Mouse (Mus musculus): Measurements from ENCODE around the gene Olfr709-ps1. TPM values are rescaled to one million over a fixed set of nuclear protein-coding genes. Genes with fewer than 3 reads are reported as not detected.
"Not testable (repeated sequence)": the region's sequence is repeated elsewhere in the genome, so short reads cannot be mapped to it uniquely, and the experiment has no call there.

The Olfr709-ps1 gene
- not detected in 2 replicates for polyA plus RNA-seq (2015; fragmentation: Nextera tagmentation; extraction: Ambion mirVana)

DNA sequence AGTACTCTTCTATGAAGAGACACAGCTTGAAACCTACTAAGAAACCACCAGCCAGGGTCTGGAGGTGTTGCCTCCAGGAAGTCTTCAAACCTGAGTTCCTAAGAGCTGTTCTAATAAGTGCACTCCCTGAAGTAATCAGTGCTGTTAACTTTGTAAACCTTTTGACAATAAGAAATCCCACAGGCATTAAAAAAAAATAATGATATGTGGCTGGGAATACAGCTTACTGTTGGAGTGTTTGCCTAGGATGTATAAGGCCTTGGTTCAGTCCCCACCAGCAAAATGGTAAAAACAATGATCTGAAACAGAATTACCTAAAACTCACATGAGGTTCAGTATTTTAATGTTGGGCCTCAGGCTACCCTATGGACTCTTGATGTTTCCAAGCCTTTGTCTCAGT, at the start of gene Olfr709-ps1:
TSS of gene Olfr709-ps1 (minus strand) at position 101 of the 400 bp plus-strand sequence.
- Histone ChIP-seq H3K4me3 (replicated peaks) (no peak within 1 kb of the TSS), H3K9ac (no peak within 1 kb of the TSS), H3K4me2 (no peak within 1 kb of the TSS), H3K27ac (replicated peaks) (no peak within 1 kb of the TSS), H3K4me1 (replicated peaks) (no peaks in the 10 kb centered on the region), H3K27me3 (no peaks in the 10 kb centered on the region), H3K9me3 (replicated peaks) (no peaks in the 10 kb centered on the region), H3K36me3 (replicated peaks) (no peaks in the 10 kb centered on the region)
- no peak for ATAC-seq (ENCODE audit: insufficient read depth)

DNA sequence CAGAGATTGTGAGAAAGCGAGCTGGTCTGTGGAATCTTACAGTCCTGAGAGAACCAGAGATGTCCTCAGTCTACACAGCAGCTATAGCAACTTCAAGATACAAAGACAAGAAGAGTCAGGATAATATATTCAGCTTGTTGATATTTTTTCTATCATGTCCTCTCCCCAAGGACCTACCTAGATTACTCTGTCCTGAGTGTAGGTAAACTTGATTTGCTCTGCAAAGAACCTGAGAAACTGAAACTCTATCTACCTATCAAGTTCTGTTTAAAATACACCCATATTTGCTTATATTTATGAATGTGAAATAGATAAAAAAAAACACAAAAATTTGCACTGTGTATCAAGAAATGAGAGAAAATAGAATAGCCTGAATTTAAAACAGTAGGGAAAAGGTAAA, 43.3 kb upstream of the Olfr709-ps1 start, which contains the start of gene Olfr711:
TSS of gene Olfr711 (minus strand) at position 101 of the 400 bp plus-strand sequence.
- H3K9me3 ChIP-seq (replicated peaks): no peaks in the 10 kb centered on the region
- no peaks in the 10 kb centered on the region for H3K27me3 ChIP-seq
- WGBS (ENCODE audit: insufficient replicate concordance): 33% methylated on average over 1 of the region's 1 CpGs
- no peaks in the 10 kb centered on the region for H3K36me3 ChIP-seq (replicated peaks)
- H3K4me2 ChIP-seq: no peak within 1 kb of the TSS
- H3K4me3 ChIP-seq (replicated peaks): no peak within 1 kb of the TSS
- no peak within 1 kb of the TSS for H3K9ac ChIP-seq
- H3K27ac ChIP-seq (replicated peaks): no peak within 1 kb of the TSS
- ATAC-seq (ENCODE audit: insufficient read depth): no peak
- no peaks in the 10 kb centered on the region for H3K4me1 ChIP-seq (replicated peaks)

DNA sequence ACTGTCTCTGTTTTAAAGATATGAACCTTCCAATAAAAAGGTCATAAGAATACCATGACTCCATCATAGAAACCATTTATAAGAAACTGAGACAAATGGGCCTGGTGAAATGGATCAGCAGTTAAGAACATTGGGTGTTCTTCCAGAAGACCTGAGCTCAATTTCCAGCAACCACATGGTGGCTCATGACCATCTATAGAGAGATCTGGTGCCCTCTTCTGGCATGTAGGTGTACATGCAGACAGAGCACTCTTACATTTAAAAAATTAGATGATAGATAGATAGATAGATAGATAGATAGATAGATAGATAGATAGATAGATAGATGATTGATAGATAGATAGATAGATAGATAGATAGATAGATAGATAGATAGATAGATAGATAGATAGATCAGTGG, 35.5 kb upstream of the Olfr709-ps1 start:
- not testable (repeated sequence) for H3K36me3 ChIP-seq (replicated peaks); H3K27ac ChIP-seq (replicated peaks); H3K9ac ChIP-seq; H3K4me2 ChIP-seq; ATAC-seq (ENCODE audit: insufficient read depth); H3K4me1 ChIP-seq (replicated peaks); H3K9me3 ChIP-seq (replicated peaks); H3K4me3 ChIP-seq (replicated peaks); H3K27me3 ChIP-seq

DNA sequence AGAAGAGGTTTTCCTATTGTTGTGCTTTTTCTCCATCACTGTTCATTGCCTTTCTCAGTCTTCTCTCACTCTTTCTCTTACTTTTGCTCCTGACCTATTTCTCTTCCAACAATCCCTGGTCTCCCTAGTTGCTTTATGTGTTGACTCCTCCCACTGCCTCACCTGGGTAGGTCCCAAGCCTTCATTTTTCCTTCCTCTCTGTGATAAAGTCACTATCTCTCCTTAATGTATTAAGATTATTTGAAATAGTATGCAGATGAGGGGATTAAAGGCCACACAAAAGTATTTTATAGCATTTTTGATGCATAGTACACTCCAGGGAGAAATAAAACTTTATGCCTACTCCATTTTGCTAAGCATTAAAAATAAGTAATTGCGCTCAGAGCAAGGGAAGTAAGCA, 31.8 kb upstream of the Olfr709-ps1 start, which contains the start of gene Olfr6:
TSS of gene Olfr6 (minus strand) at position 101 of the 400 bp plus-strand sequence.
- no peak within 1 kb of the TSS for H3K4me3 ChIP-seq (replicated peaks)
- H3K36me3 ChIP-seq (replicated peaks): no peaks in the 10 kb centered on the region
- WGBS (ENCODE audit: insufficient replicate concordance): 69% methylated on average over 1 of the region's 1 CpGs
- H3K27me3 ChIP-seq: no peaks in the 10 kb centered on the region
- H3K9me3 ChIP-seq (replicated peaks): no peaks in the 10 kb centered on the region
- no peak for ATAC-seq (ENCODE audit: insufficient read depth)
- H3K27ac ChIP-seq (replicated peaks): no peak within 1 kb of the TSS
- no peak within 1 kb of the TSS for H3K9ac ChIP-seq
- H3K4me1 ChIP-seq (replicated peaks): no peaks in the 10 kb centered on the region
- H3K4me2 ChIP-seq: no peak within 1 kb of the TSS

DNA sequence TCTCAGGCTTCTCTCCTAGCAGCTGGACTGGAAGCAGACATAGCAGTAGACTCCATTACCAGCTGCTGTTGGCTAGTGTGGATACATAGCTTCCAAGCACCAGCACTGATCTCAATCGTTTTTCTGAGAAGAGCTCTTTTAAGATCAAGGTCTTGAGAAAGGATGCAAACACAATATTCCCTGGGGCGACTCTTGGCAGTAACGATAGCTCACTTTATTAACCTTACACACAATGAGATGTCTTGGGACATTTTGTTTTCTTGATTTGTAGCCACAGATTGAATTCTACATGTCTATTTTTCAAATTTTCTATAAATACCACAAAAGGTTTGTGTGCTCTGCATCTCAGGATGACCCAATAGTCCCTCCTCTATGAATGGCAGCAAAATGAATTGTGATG, 16.2 kb upstream of the Olfr709-ps1 start, which contains the start of gene Olfr710:
TSS of gene Olfr710 (minus strand) at position 101 of the 400 bp plus-strand sequence.
- ATAC-seq (ENCODE audit: insufficient read depth): no peak
- no peak within 1 kb of the TSS for H3K4me3 ChIP-seq (replicated peaks)

DNA sequence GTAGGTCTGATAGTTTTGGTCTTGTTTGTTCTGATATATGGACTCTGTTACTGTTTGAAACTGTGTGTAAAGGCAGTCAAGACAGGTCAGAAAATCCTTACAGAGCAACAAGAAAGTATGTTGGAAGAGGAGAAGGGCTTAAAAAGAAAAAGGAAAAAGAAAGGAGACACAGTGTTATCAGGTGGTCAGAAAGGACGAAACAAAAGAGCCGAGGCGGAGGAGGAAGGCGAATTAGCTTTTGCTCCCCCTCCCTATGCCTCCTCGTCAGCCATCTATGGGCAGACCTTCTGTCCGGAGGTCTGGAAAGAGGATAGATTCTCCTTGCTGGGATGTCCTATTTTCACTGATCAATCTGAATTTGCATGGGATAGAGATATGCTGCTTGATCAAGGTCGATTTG, 11.1 kb downstream of the Olfr709-ps1 start:
- H3K27me3 ChIP-seq; ATAC-seq (ENCODE audit: insufficient read depth); H3K36me3 ChIP-seq (replicated peaks); H3K27ac ChIP-seq (replicated peaks); H3K4me3 ChIP-seq (replicated peaks); H3K9me3 ChIP-seq (replicated peaks); H3K4me1 ChIP-seq (replicated peaks); H3K4me2 ChIP-seq; H3K9ac ChIP-seq: not testable (repeated sequence)
- 73% methylated on average over 7 of the region's 7 CpGs for WGBS (ENCODE audit: insufficient replicate concordance)

More for the DNA sequence above, 16.2 kb upstream of the Olfr709-ps1 start, which contains the start of gene Olfr710:
- H3K4me2 ChIP-seq: no peak within 1 kb of the TSS
- H3K27ac ChIP-seq (replicated peaks): no peak within 1 kb of the TSS
- H3K9me3 ChIP-seq (replicated peaks): no peaks in the 10 kb centered on the region
- H3K27me3 ChIP-seq: no peaks in the 10 kb centered on the region
- no peaks in the 10 kb centered on the region for H3K36me3 ChIP-seq (replicated peaks)
- no peaks in the 10 kb centered on the region for H3K4me1 ChIP-seq (replicated peaks)
- no peak within 1 kb of the TSS for H3K9ac ChIP-seq
- WGBS (ENCODE audit: insufficient replicate concordance): 46% methylated on average over 3 of the region's 3 CpGs

DNA sequence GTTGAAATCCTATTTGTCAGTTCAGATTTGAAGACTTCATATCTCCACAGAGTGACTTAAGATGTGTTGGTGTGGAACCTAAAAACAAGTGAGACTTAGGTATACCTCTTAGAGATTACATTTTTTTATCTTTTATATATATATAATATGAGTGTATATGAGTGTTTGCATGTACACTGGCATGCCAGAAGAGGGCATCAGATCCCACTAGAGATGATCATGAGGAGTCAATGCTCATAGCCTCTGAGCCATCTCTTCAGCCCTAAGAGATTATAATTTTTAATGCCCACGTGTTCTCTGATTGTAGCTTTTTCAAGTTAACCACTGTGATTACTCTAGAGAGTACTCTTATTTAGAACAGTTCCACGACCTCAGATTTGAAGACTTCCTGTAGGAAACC, 24.3 kb downstream of the Olfr709-ps1 start, which contains the start of gene Olfr1532-ps1:
TSS of gene Olfr1532-ps1 (plus strand) at position 326 of the 400 bp plus-strand sequence.
- Histone ChIP-seq H3K4me1 (replicated peaks) (no peaks in the 10 kb centered on the region), H3K4me3 (replicated peaks) (no peak within 1 kb of the TSS), H3K36me3 (replicated peaks) (no peaks in the 10 kb centered on the region), H3K9me3 (replicated peaks) (no peaks in the 10 kb centered on the region), H3K4me2 (no peak within 1 kb of the TSS), H3K27me3 (no peaks in the 10 kb centered on the region), H3K9ac (no peak within 1 kb of the TSS), H3K27ac (replicated peaks) (no peak within 1 kb of the TSS)
- ATAC-seq (ENCODE audit: insufficient read depth): no peak
- WGBS (ENCODE audit: insufficient replicate concordance): 42% methylated on average over 2 of the region's 2 CpGs

DNA sequence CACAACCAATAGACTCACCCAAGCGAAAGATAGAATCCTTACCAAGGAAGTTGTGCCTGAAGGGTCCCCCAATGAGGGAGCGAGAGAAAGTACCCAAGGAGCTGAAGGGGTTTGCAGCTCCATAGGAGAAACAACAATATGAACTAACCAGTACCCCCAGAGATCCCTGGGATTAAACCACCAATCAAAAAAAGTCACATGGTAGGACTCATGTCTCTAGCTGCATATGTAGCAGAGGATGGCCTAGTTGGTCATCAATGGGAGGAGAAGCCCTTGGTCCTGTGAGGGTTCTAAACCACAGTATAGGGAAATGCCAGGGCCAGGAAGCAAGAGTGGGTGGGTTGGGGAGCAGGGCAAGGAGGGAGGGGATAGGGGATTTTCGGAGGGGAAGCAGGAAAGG, 30.9 kb downstream of the Olfr709-ps1 start, which contains the start of gene Olfr707:
TSS of gene Olfr707 (minus strand) at position 101 of the 400 bp plus-strand sequence.
- not testable (repeated sequence) for ATAC-seq (ENCODE audit: insufficient read depth); H3K27me3 ChIP-seq; H3K9me3 ChIP-seq (replicated peaks); H3K9ac ChIP-seq; H3K4me3 ChIP-seq (replicated peaks); H3K4me2 ChIP-seq; H3K36me3 ChIP-seq (replicated peaks); H3K4me1 ChIP-seq (replicated peaks); H3K27ac ChIP-seq (replicated peaks)
- WGBS (ENCODE audit: insufficient replicate concordance): 50% methylated on average over 3 of the region's 3 CpGs

DNA sequence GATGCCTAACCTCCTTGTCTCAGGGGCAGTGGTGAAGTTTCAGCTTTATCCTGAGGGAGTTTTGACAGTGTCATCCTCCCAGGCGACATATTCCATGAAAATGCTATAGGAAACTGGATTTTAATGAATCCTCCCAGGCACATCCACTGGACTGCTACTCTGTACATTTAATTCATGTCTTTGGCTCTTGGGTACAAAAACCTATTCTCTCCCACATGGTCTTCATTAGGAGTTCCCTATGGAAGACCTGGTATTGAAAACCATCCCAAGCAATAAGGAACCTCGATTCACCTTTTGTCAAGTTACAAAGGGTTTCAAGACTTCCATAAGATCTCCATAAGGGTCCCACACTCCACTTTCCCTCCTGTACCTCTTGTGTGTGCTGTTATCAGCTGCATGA, 44.0 kb downstream of the Olfr709-ps1 start, which contains the start of gene Olfr706:
TSS of gene Olfr706 (minus strand) at position 101 of the 400 bp plus-strand sequence.
- no peak within 1 kb of the TSS for H3K4me3 ChIP-seq (replicated peaks)
- ATAC-seq (ENCODE audit: insufficient read depth): no peak
- WGBS (ENCODE audit: insufficient replicate concordance): 61% methylated on average over 2 of the region's 2 CpGs

DNA sequence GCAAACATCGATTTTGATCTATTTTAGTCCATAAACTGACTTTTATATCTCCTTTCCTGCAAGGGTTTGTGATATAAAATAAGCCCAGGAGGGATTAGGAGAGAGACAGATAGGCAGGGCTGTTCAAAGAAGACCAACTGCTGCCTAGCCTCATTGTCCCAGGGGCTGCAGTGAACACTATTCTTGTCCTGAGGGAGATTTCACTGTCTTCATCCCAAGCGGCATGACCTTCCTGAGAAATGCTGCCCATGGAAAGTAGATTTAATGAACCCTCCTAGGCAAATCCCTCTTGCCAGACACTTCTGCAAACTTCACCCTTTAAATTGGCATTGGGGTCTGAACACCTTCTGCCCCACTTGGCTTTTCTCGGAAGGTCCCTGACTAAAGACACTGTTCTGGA, 55.2 kb downstream of the Olfr709-ps1 start, which contains the start of gene Olfr705:
TSS of gene Olfr705 (minus strand) at position 101 of the 400 bp plus-strand sequence.
- Histone ChIP-seq H3K9ac (no peak within 1 kb of the TSS), H3K36me3 (replicated peaks) (no peaks in the 10 kb centered on the region), H3K9me3 (replicated peaks) (no peaks in the 10 kb centered on the region), H3K27ac (replicated peaks) (no peak within 1 kb of the TSS), H3K4me1 (replicated peaks) (no peaks in the 10 kb centered on the region), H3K4me2 (no peak within 1 kb of the TSS), H3K27me3 (no peaks in the 10 kb centered on the region), H3K4me3 (replicated peaks) (no peak within 1 kb of the TSS)
- no peak for ATAC-seq (ENCODE audit: insufficient read depth)
- 50% methylated on average over 3 of the region's 3 CpGs for WGBS (ENCODE audit: insufficient replicate concordance)

More for the DNA sequence above, 44.0 kb downstream of the Olfr709-ps1 start, which contains the start of gene Olfr706:
- no peaks in the 10 kb centered on the region for H3K36me3 ChIP-seq (replicated peaks)
- no peaks in the 10 kb centered on the region for H3K27me3 ChIP-seq
- H3K4me2 ChIP-seq: no peak within 1 kb of the TSS
- no peak within 1 kb of the TSS for H3K27ac ChIP-seq (replicated peaks)
- H3K4me1 ChIP-seq (replicated peaks): no peaks in the 10 kb centered on the region
- H3K9me3 ChIP-seq (replicated peaks): no peaks in the 10 kb centered on the region
- H3K9ac ChIP-seq: no peak within 1 kb of the TSS
